Mouse (Mus musculus) ES-Bruce4 (cell line): Measurements from ENCODE around the gene Ints5. TPM values are rescaled to one million over a fixed set of nuclear protein-coding genes. Genes with fewer than 3 reads are reported as not detected.
A peak's percentile ranks its signal among the peaks of the same experiment; 100 is the strongest.

Experiments used
- H3K27ac ChIP-seq: 2 replicates; pipeline ENCODE4 v1.5.1; 2012; ENCODE audit warnings: low read length, inconsistent platforms; ENCODE audit not compliant: insufficient read depth
- H3K27me3 ChIP-seq: 2 replicates; pipeline ENCODE4 v1.6.1; 2012; ENCODE audit warnings: mild to moderate bottlenecking, low read length, inconsistent platforms; ENCODE audit not compliant: control insufficient read depth, poor library complexity, insufficient read depth, severe bottlenecking
- H3K36me3 ChIP-seq: 2 replicates; pipeline ENCODE4 v1.6.1; 2012; ENCODE audit warnings: inconsistent platforms, mild to moderate bottlenecking, low read length, moderate library complexity; ENCODE audit not compliant: control insufficient read depth, poor library complexity, insufficient read depth, severe bottlenecking
- H3K4me1 ChIP-seq: one replicate; pipeline ENCODE4 v1.8.1; 2011; ENCODE audit warnings: low read length; ENCODE audit not compliant: control insufficient read depth, insufficient read depth
- H3K4me3 ChIP-seq: 2 replicates; pipeline ENCODE4 v1.5.1; 2011; ENCODE audit warnings: low read depth, mild to moderate bottlenecking, low read length
- H3K9ac ChIP-seq: 2 replicates; pipeline ENCODE4 v1.6.1; 2012; ENCODE audit warnings: low read depth, mild to moderate bottlenecking, inconsistent platforms; ENCODE audit not compliant: poor library complexity, severe bottlenecking
- H3K9me3 ChIP-seq: replicated peaks from 2 replicates; pipeline ENCODE4 v1.6.1; 2012; ENCODE audit warnings: mild to moderate bottlenecking, low read length, inconsistent platforms; ENCODE audit not compliant: control insufficient read depth, poor library complexity, insufficient read depth, severe bottlenecking
- CTCF ChIP-seq: IDR thresholded peaks from one replicate; pipeline ENCODE4 v1.8.1; 2011; ENCODE audit warnings: low read depth, low read length
- EP300 ChIP-seq: IDR thresholded peaks from 2 replicates; pipeline ENCODE4 v1.6.1; 2011; ENCODE audit warnings: low read depth, low read length; ENCODE audit not compliant: insufficient read depth
- POLR2A ChIP-seq: IDR thresholded peaks from one replicate; pipeline ENCODE4 v1.8.1; 2011; ENCODE audit warnings: low read length; ENCODE audit not compliant: insufficient read depth
- polyA plus RNA-seq: library from polyadenylated mRNA; stranded (reverse); fragments of >200 nt; gene quantifications from 2 replicates; pipeline ENCODE4 v1.2.4, GENCODE M21; 2011; ENCODE audit warnings: low read depth; ENCODE audit not compliant: missing spikeins, insufficient read depth, insufficient read length

Ints5 gene
- polyA plus RNA-seq = 23.1 and 26.7 TPM in 2 replicates

DNA sequence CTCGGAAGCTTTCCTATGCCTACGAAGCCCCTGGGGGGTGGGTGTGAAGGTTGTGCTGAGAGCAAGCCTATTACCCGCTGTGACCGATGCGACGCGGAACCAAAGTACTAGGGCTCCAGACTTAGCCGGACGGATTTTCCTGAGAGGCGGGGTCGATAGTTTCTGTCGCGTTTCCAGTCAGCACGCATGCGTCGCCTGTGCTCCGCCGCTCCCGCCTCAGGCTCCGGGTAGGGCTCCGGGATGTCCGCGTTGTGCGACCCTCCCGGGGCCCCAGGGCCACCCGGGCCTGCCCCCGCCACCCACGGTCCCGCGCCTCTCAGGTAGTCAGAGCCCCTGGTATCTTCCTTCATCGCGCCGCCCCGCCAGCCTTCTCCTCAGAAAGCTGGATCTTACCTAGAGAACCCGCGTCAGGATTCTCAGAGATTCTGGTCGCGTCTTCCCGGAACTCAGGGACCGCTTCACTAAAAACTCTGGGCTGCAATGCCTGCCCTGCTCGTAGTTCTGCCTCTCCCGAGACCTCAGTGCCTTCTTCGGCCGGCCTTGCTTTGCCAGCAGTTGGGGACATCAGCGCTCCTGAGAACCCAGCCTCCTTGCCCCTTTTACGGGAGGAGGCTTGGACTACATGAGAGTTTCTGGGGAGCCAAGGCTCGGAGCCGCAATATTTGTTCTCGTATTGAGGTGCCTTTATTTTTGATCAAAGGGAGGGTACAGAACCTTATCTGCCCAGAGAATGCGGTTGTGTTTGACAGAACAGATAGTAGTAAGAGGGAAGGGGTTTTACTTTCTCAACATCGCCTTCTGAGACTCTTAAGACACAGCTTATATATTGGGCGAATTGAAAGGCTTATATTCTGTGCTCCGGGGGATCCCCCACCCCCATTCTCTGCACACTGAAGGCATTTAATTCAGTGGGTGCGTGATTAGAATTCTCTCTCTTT is at the start of gene Ints5:
Gene Ints5, plus strand, starts transcription at position 177 of the 938 bp plus-strand sequence.
- Histone ChIP-seq H3K36me3 (peaks cover 36% of the 10 kb centered on the region), H3K9ac (peak within 1 kb of the TSS; percentile 96), H3K4me3 (peak within 1 kb of the TSS; percentile 90)

GRCm38 (mm10) chr19:8844371-8845129 is 48.3 kb upstream of the Ints5 start:
- H3K9ac ChIP-seq = no peak overlapping the region

More for the DNA sequence above, at the start of gene Ints5:
- H3K4me1 ChIP-seq = peaks cover 1% of the 10 kb centered on the region
- TF ChIP-seq POLR2A = peak; percentile 66
- TF ChIP-seq EP300 = peak; percentile 63; the same call in 1 of the 2 replicates
- no peak for TF ChIP-seq CTCF
- no peaks in the 10 kb centered on the region for H3K27me3 ChIP-seq
- no peaks in the 10 kb centered on the region for H3K9me3 ChIP-seq
- H3K27ac ChIP-seq = peak within 1 kb of the TSS; percentile 10

GRCm38 (mm10) chr19:8848356-8848755 is 44.4 kb upstream of the Ints5 start:
- H3K4me1 ChIP-seq = peaks cover 2% of the 10 kb centered on the region
- H3K27ac ChIP-seq = no peak overlapping the region
- TF ChIP-seq EP300 (peak; percentile 49; the same call in 1 of the 2 replicates), POLR2A (no peak)
- H3K4me3 ChIP-seq = no peak overlapping the region
- H3K27me3 ChIP-seq = no peaks in the 10 kb centered on the region
- peaks cover 7% of the 10 kb centered on the region for H3K36me3 ChIP-seq
- no peaks in the 10 kb centered on the region for H3K9me3 ChIP-seq
- no peak overlapping the region for H3K9ac ChIP-seq

More at GRCm38 (mm10) chr19:8844371-8845129, 48.3 kb upstream of the Ints5 start:
- H3K27me3 ChIP-seq = no peaks in the 10 kb centered on the region
- TF ChIP-seq EP300 (no peak), POLR2A (no peak), CTCF (no peak)
- no peaks in the 10 kb centered on the region for H3K9me3 ChIP-seq
- H3K36me3 ChIP-seq = peaks cover 13% of the 10 kb centered on the region
- H3K4me1 ChIP-seq = peaks cover 2% of the 10 kb centered on the region
- H3K4me3 ChIP-seq = no peak overlapping the region
- H3K27ac ChIP-seq = no peak overlapping the region

DNA sequence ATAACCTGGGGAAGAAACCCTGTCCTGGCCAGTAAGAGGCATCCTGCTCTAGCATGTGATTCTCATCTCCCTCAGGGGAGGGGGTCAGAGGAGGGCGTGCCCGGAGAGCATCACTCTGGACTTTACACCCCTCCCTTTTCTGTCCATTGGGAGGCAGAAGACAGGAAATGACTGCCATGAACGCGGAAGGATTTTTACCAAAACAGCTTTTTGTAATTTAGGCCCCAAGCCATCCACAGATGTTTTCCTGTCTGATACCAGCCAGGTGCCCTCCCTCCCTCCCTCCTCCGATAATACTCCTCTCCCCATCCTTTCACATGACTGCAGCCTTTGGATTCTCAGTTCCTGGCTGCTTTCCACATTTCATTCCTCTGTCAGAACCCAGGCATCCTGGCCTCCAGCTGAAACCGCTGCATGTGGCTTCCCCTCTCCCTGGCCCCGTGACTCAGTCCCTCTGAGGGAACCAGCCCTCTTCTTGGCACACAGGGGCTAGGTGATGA is 42.4 kb upstream of the Ints5 start, which contains the start of gene Lrrn4cl:
Gene Lrrn4cl, plus strand, starts transcription at position 367 of the 500 bp plus-strand sequence.
- no peaks in the 10 kb centered on the region for H3K9me3 ChIP-seq
- H3K9ac ChIP-seq = peak within 1 kb of the TSS; percentile 66
- H3K27me3 ChIP-seq = no peaks in the 10 kb centered on the region
- H3K27ac ChIP-seq = peak within 1 kb of the TSS; percentile 58
- H3K4me3 ChIP-seq = peak within 1 kb of the TSS; percentile 62
- TF ChIP-seq EP300 (no peak), POLR2A (peak; percentile 9)
- peaks cover 7% of the 10 kb centered on the region for H3K36me3 ChIP-seq
- H3K4me1 ChIP-seq = peaks cover 2% of the 10 kb centered on the region

GRCm38 (mm10) chr19:8851639-8852038 is 41.2 kb upstream of the Ints5 start:
- Histone ChIP-seq H3K36me3 (peaks cover 2% of the 10 kb centered on the region), H3K4me3 (peak overlapping the region; percentile 46), H3K27me3 (no peaks in the 10 kb centered on the region), H3K9me3 (no peaks in the 10 kb centered on the region), H3K27ac (no peak overlapping the region), H3K4me1 (peaks cover 2% of the 10 kb centered on the region), H3K9ac (0 out of 2 replicates have a peak overlapping the region, but pooled peaks have one; percentile 9)
- TF ChIP-seq EP300 (no peak), CTCF (peak; percentile 47)
